Mouse (Mus musculus) midbrain, embryonic 14.5 days (tissue): ENCODE results near the gene Aox2. TPM values are rescaled to one million over a fixed set of nuclear protein-coding genes. Genes with fewer than 3 reads are reported as not detected.

ENCODE experiments used
- ATAC-seq: fragments of 200-750 bp; cut with Nextera tagmentation; 2 replicates; pipeline ENCODE4 v1.8.0; 2017; ENCODE audit warnings: moderate number of reproducible peaks, moderate library complexity; ENCODE audit not compliant: low FRiP score, low TSS enrichment
- DNase-seq: peaks from one replicate; pipeline ENCODE4 v3.0.0-alpha.2; 2015
- H3K27ac ChIP-seq: fragments of 300-500 bp; sonication (generic); replicated peaks from 2 replicates; pipeline ENCODE4 v1.5.1; 2014; ENCODE audit warnings: mild to moderate bottlenecking, low read depth, low read length, moderate library complexity
- H3K27me3 ChIP-seq: fragments of 300-500 bp; sonication (generic); 2 replicates; pipeline ENCODE4 v1.6.1; 2014; ENCODE audit warnings: low read length, control low read depth, mixed read lengths; ENCODE audit not compliant: control insufficient read depth, insufficient read depth
- H3K36me3 ChIP-seq: fragments of 300-500 bp; sonication (generic); 2 replicates; pipeline ENCODE4 v1.6.1; 2014; ENCODE audit warnings: low read length, control low read depth; ENCODE audit not compliant: control insufficient read depth, insufficient read depth
- H3K4me1 ChIP-seq: fragments of 300-500 bp; sonication (generic); 2 replicates; pipeline ENCODE4 v1.6.1; 2014; ENCODE audit warnings: mild to moderate bottlenecking, antibody characterized with exemption, low read length, control low read depth; ENCODE audit not compliant: control insufficient read depth, insufficient read depth
- H3K4me2 ChIP-seq: fragments of 300-500 bp; sonication (generic); 2 replicates; pipeline ENCODE4 v1.6.1; 2014; ENCODE audit warnings: mild to moderate bottlenecking, low read length, moderate library complexity
- H3K4me3 ChIP-seq: fragments of 300-500 bp; sonication (generic); replicated peaks from 2 replicates; pipeline ENCODE4 v1.5.1; 2014; ENCODE audit warnings: low read depth, low read length
- H3K9ac ChIP-seq: fragments of 300-500 bp; sonication (generic); replicated peaks from 2 replicates; pipeline ENCODE4 v1.6.1; 2014; ENCODE audit warnings: mild to moderate bottlenecking, low read length, moderate library complexity
- H3K9me3 ChIP-seq: fragments of 300-500 bp; sonication (generic); 2 replicates; pipeline ENCODE4 v1.6.1; 2016; ENCODE audit warnings: low read length, control low read depth, mixed read lengths; ENCODE audit not compliant: control insufficient read depth
- WGBS: fragments of 180-500 bp; shearing (Covaris S2); extraction: QIAGEN DNeasy Blood & Tissue Kit; methylation state at CpG from one replicate; pipeline ENCODE4 v1.1.7; 2014; 5-methylcytosine and 5-hydroxymethylcytosine counted together
- polyA plus RNA-seq: library from polyadenylated mRNA; unstranded; fragments of >200 nt; fragmentation: Nextera tagmentation; extraction: Ambion mirVana; gene quantifications from 2 replicates; pipeline ENCODE4 v1.2.1, GENCODE M21; 2014

The Aox2 gene
- polyA plus RNA-seq, 1 experiment from 2014 or later: 0.04 TPM

GRCm38 (mm10) chr1:58423371-58424248 lies 145.5 kb downstream of the Aox2 start, which contains the start of gene Clk1:
TSS of gene Clk1 (minus strand) at chr1:58424066.
- Histone ChIP-seq H3K36me3 (peaks cover 26% of the 10 kb centered on the region), H3K4me3 (peak within 1 kb of the TSS; percentile 100), H3K4me2 (peak within 1 kb of the TSS; percentile 67), H3K27me3 (no peaks in the 10 kb centered on the region), H3K9ac (peak within 1 kb of the TSS; percentile 100), H3K4me1 (peaks cover 21% of the 10 kb centered on the region), H3K27ac (peak within 1 kb of the TSS; percentile 100), H3K9me3 (no peaks in the 10 kb centered on the region)
- under 1% methylated on average over 79 of the region's 79 CpGs for WGBS
- peak; percentile 97 for DNase-seq
- ATAC-seq: peak; percentile 97

- Histone ChIP-seq H3K9me3 (no peaks in the 10 kb centered on the region), H3K4me3 (no peak overlapping the region), H3K36me3 (peaks cover 17% of the 10 kb centered on the region), H3K4me2 (no peak overlapping the region), H3K27ac (no peak overlapping the region), H3K27me3 (no peaks in the 10 kb centered on the region), H3K4me1 (peaks cover 21% of the 10 kb centered on the region), H3K9ac (no peak overlapping the region)
- ATAC-seq (no peak), DNase-seq (no peak)
- WGBS: 85% methylated on average over 3 of the region's 3 CpGs
Measured at GRCm38 (mm10) chr1:58424551-58424950, 146.4 kb downstream of the Aox2 start.

Other genes with a start within 250 kb of the Aox2 start
- gene Aox1, start 248.4 kb upstream of the Aox2 start, polyA plus RNA-seq: 0.14 TPM in 1 of 2 replicates, not detected in the other
- 0.12 and 0.38 TPM in 2 replicates for gene Aox3, start 165.2 kb upstream of the Aox2 start, polyA plus RNA-seq
- gene Aox4, start 67.9 kb upstream of the Aox2 start, polyA plus RNA-seq: 0.08 and 0.27 TPM in 2 replicates
- 340 and 468 TPM in 2 replicates for gene Bzw1, start 114.6 kb downstream of the Aox2 start, polyA plus RNA-seq
- gene Clk1, start 145.7 kb downstream of the Aox2 start, polyA plus RNA-seq: 158 and 160 TPM in 2 replicates
- 57.5 and 65.3 TPM in 2 replicates for gene Nif3l1, start 166.8 kb downstream of the Aox2 start, polyA plus RNA-seq
- 54.3 and 55.0 TPM in 2 replicates for gene Ppil3, start 167.2 kb downstream of the Aox2 start, polyA plus RNA-seq
- 17.5 and 26.6 TPM in 2 replicates for gene Orc2, start 226.8 kb downstream of the Aox2 start, polyA plus RNA-seq